8 mouse cellular contexts compared by ENCODE assay signal in genomic region chr16:76433076-76433825, GRCm38 (mm10). TPM values are rescaled to one million over a fixed set of nuclear protein-coding genes. Genes with fewer than 3 reads are reported as not detected.
DNase-seq lines count a peak whose midpoint lies in the region.

No protein-coding gene starts in this region.

- intact Hi-C loops in left cerebral cortex, postnatal 36 days (cut with DNase I): no loop called here

- DNase-seq in frontal cortex, postnatal 36 days (ENCODE audit: low spot score in 2 of 2): peak; percentile 26 to 37
- no peak for DNase-seq in frontal cortex, postnatal 25 days (ENCODE audit: low spot score in 2 of 2)
- DNase-seq in cerebellum, adult 9-11 months: peak; percentile 5
- peak; percentile 42 to 52 for DNase-seq in kidney, adult 8-10 months
- DNase-seq in left cerebral cortex, postnatal 36 days (ENCODE audit: low spot score in 2 of 2): peak; percentile 5 to 40
- no peak for DNase-seq in c-Kit-positive CD71-positive TER-119-positive erythroid progenitor cells, embryonic 14.5 days (ENCODE audit: low spot score)
- no peak for DNase-seq in embryo, embryonic 11 days
- no peak for DNase-seq in embryo, embryonic 10 days (ENCODE audit: low spot score)

RNA-seq across cellular contexts. Expression of gene Nrip1, which starts 59.6 kb away (rescaled TPM):
- total RNA-seq in left cerebral cortex, postnatal 36 days (2021): 10 to 100 TPM; 55.8 to 57.8 TPM

Comparison
In these comparisons a context has a peak if more than half of its experiments do, and no peak if none do; other contexts are left out.
1. DNase-seq: peak in frontal cortex, postnatal 36 days (2 of 2), cerebellum, adult 9-11 months (single experiment), kidney, adult 8-10 months (2 of 2) and left cerebral cortex, postnatal 36 days (2 of 2); none in frontal cortex, postnatal 25 days (0 of 2), c-Kit-positive CD71-positive TER-119-positive erythroid progenitor cells, embryonic 14.5 days (single experiment), embryo, embryonic 11 days (single experiment) and embryo, embryonic 10 days (single experiment).